Mouse (Mus musculus): ENCODE measurements around the gene Baz2a. TPM values are rescaled to one million over a fixed set of nuclear protein-coding genes. Genes with fewer than 3 reads are reported as not detected.
"Not testable (repeated sequence)": the region's sequence is repeated elsewhere in the genome, so short reads cannot be mapped to it uniquely, and the experiment has no call there.

Gene Baz2a
- polyA plus RNA-seq, 1 experiment from 2014 or later: 10.9 TPM

DNA sequence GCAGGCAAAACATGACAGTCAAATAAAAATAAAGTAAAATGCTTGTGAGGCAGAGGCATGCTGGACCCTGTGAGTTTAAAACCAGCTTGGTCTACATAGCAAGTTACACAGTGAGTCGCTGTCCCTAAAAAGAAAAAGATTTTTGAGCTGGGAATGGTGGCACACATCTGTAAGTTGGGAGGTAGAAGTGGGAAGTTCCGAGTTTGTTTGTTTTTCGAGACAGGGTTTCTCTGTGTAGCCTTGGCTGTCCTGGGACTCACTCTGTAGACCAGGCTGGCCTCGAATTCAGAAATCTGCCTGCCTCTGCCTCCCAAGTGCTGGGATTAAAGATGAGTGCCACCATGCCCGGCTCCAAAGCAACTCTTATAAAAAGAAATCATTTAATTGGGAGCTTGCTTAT lies 13.1 kb upstream of the Baz2a start:
- peaks cover 15% of the 10 kb centered on the region for H3K36me3 ChIP-seq (ENCODE audit: insufficient read depth, low read length)
- 84% methylated on average over 5 of the region's 5 CpGs for WGBS

GRCm38 (mm10) chr10:128080496-128080895 lies 10.9 kb upstream of the Baz2a start:
- Histone ChIP-seq H3K9me3 (ENCODE audit: low read length) (no peaks in the 10 kb centered on the region), H3K4me1 (ENCODE audit: insufficient read depth, low read length) (peaks cover 18% of the 10 kb centered on the region), H3K4me2 (replicated peaks; ENCODE audit: low read depth, low read length) (no peak overlapping the region), H3K27ac (ENCODE audit: low read length) (no peak overlapping the region), H3K27me3 (ENCODE audit: insufficient read depth, low read length) (no peaks in the 10 kb centered on the region), H3K36me3 (ENCODE audit: insufficient read depth, low read length) (peaks cover 20% of the 10 kb centered on the region), H3K4me3 (ENCODE audit: low read length) (no peak overlapping the region), H3K9ac (replicated peaks; ENCODE audit: low read length) (no peak overlapping the region)
- ATAC-seq (ENCODE audit: low FRiP score, low TSS enrichment): no peak
- 78% methylated on average over 1 of the region's 1 CpGs for WGBS

More for the DNA sequence above, 13.1 kb upstream of the Baz2a start:
- not testable (repeated sequence) for H3K9ac ChIP-seq (replicated peaks; ENCODE audit: low read length); H3K4me2 ChIP-seq (replicated peaks; ENCODE audit: low read depth, low read length); H3K4me1 ChIP-seq (ENCODE audit: insufficient read depth, low read length); H3K27ac ChIP-seq (ENCODE audit: low read length); H3K27me3 ChIP-seq (ENCODE audit: insufficient read depth, low read length); H3K4me3 ChIP-seq (ENCODE audit: low read length); ATAC-seq (ENCODE audit: low FRiP score, low TSS enrichment); H3K9me3 ChIP-seq (ENCODE audit: low read length)

- Histone ChIP-seq H3K27ac (ENCODE audit: low read length) (peak overlapping the region; percentile 91), H3K9me3 (ENCODE audit: low read length) (no peaks in the 10 kb centered on the region), H3K4me3 (ENCODE audit: low read length) (peak overlapping the region; percentile 89), H3K4me2 (replicated peaks; ENCODE audit: low read depth, low read length) (peak overlapping the region; percentile 79), H3K36me3 (ENCODE audit: insufficient read depth, low read length) (peaks cover 34% of the 10 kb centered on the region), H3K9ac (replicated peaks; ENCODE audit: low read length) (peak overlapping the region; percentile 82), H3K4me1 (ENCODE audit: insufficient read depth, low read length) (peaks cover 23% of the 10 kb centered on the region), H3K27me3 (ENCODE audit: insufficient read depth, low read length) (no peaks in the 10 kb centered on the region)
- no peak for ATAC-seq (ENCODE audit: low FRiP score, low TSS enrichment)
- WGBS: 53% methylated on average over 6 of the region's 6 CpGs
Observed at GRCm38 (mm10) chr10:128081807-128082476, 9.4 kb upstream of the Baz2a start.

GRCm38 (mm10) chr10:128082477-128082808 lies 8.9 kb upstream of the Baz2a start:
- Histone ChIP-seq H3K27ac (ENCODE audit: low read length) (peak overlapping the region; percentile 91), H3K4me2 (replicated peaks; ENCODE audit: low read depth, low read length) (peak overlapping the region; percentile 79), H3K4me1 (ENCODE audit: insufficient read depth, low read length) (peaks cover 23% of the 10 kb centered on the region), H3K4me3 (ENCODE audit: low read length) (peak overlapping the region; percentile 89), H3K9ac (replicated peaks; ENCODE audit: low read length) (peak overlapping the region; percentile 82), H3K27me3 (ENCODE audit: insufficient read depth, low read length) (no peaks in the 10 kb centered on the region), H3K36me3 (ENCODE audit: insufficient read depth, low read length) (peaks cover 33% of the 10 kb centered on the region), H3K9me3 (ENCODE audit: low read length) (no peaks in the 10 kb centered on the region)
- WGBS: 7% methylated on average over 9 of the region's 9 CpGs
- ATAC-seq (ENCODE audit: low FRiP score, low TSS enrichment): no peak

GRCm38 (mm10) chr10:128082880-128083421 lies 8.4 kb upstream of the Baz2a start, which contains the start of gene Atp5b:
Gene Atp5b (plus strand): TSS chr10:128083273.
- peak within 1 kb of the TSS; percentile 89 for H3K4me3 ChIP-seq (ENCODE audit: low read length)
- peaks cover 36% of the 10 kb centered on the region for H3K36me3 ChIP-seq (ENCODE audit: insufficient read depth, low read length)
- H3K4me1 ChIP-seq (ENCODE audit: insufficient read depth, low read length): peaks cover 23% of the 10 kb centered on the region
- H3K4me2 ChIP-seq (replicated peaks; ENCODE audit: low read depth, low read length): peak within 1 kb of the TSS; percentile 88
- peak within 1 kb of the TSS; percentile 98 for H3K9ac ChIP-seq (replicated peaks; ENCODE audit: low read length)
- peak; percentile 98 for ATAC-seq (ENCODE audit: low FRiP score, low TSS enrichment)
- peak within 1 kb of the TSS; percentile 91 for H3K27ac ChIP-seq (ENCODE audit: low read length)
- H3K9me3 ChIP-seq (ENCODE audit: low read length): no peaks in the 10 kb centered on the region
- WGBS: under 1% methylated on average over 34 of the region's 34 CpGs
- H3K27me3 ChIP-seq (ENCODE audit: insufficient read depth, low read length): no peaks in the 10 kb centered on the region

DNA sequence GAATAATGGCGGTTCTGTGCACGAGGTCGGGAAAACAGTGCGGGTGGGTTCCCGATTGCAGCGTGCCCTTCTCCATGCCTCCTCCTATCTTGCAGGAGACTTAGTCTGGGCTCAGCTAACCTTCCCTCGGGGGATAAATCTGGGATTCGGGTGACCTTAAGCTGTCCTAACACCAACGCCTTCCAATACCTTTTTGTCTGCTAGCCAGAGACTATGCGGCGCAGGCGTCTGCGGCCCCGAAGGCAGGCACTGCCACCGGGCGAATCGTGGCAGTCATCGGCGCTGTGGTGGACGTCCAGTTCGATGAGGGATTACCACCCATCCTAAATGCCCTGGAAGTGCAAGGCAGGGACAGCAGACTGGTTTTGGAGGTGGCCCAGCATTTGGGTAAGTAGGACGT lies 7.7 kb upstream of the Baz2a start:
- peak overlapping the region; percentile 89 for H3K4me3 ChIP-seq (ENCODE audit: low read length)
- H3K9me3 ChIP-seq (ENCODE audit: low read length): no peaks in the 10 kb centered on the region
- H3K27me3 ChIP-seq (ENCODE audit: insufficient read depth, low read length): no peaks in the 10 kb centered on the region
- peak overlapping the region; percentile 98 for H3K9ac ChIP-seq (replicated peaks; ENCODE audit: low read length)
- H3K4me2 ChIP-seq (replicated peaks; ENCODE audit: low read depth, low read length): peak overlapping the region; percentile 88
- no peak for ATAC-seq (ENCODE audit: low FRiP score, low TSS enrichment)
- H3K36me3 ChIP-seq (ENCODE audit: insufficient read depth, low read length): peaks cover 43% of the 10 kb centered on the region
- peaks cover 23% of the 10 kb centered on the region for H3K4me1 ChIP-seq (ENCODE audit: insufficient read depth, low read length)
- peak overlapping the region; percentile 78 for H3K27ac ChIP-seq (ENCODE audit: low read length)
- WGBS: 0% methylated on average over 22 of the region's 22 CpGs

- H3K27ac ChIP-seq (ENCODE audit: low read length): peak overlapping the region; percentile 78
Observed at GRCm38 (mm10) chr10:128084160-128084559, 7.2 kb upstream of the Baz2a start.

GRCm38 (mm10) chr10:128086391-128086790 lies 5.0 kb upstream of the Baz2a start:
- peaks cover 58% of the 10 kb centered on the region for H3K36me3 ChIP-seq (ENCODE audit: insufficient read depth, low read length)
- H3K9ac ChIP-seq (replicated peaks; ENCODE audit: low read length): no peak overlapping the region
- peaks cover 27% of the 10 kb centered on the region for H3K4me1 ChIP-seq (ENCODE audit: insufficient read depth, low read length)
- H3K27ac ChIP-seq (ENCODE audit: low read length): no peak overlapping the region
- ATAC-seq (ENCODE audit: low FRiP score, low TSS enrichment): no peak
- no peaks in the 10 kb centered on the region for H3K9me3 ChIP-seq (ENCODE audit: low read length)
- WGBS: 82% methylated on average over 6 of the region's 6 CpGs
- no peaks in the 10 kb centered on the region for H3K27me3 ChIP-seq (ENCODE audit: insufficient read depth, low read length)
- H3K4me2 ChIP-seq (replicated peaks; ENCODE audit: low read depth, low read length): no peak overlapping the region
- H3K4me3 ChIP-seq (ENCODE audit: low read length): no peak overlapping the region

More at GRCm38 (mm10) chr10:128084160-128084559, 7.2 kb upstream of the Baz2a start:
- peaks cover 23% of the 10 kb centered on the region for H3K4me1 ChIP-seq (ENCODE audit: insufficient read depth, low read length)
- peak overlapping the region; percentile 98 for H3K9ac ChIP-seq (replicated peaks; ENCODE audit: low read length)
- H3K9me3 ChIP-seq (ENCODE audit: low read length): no peaks in the 10 kb centered on the region
- H3K36me3 ChIP-seq (ENCODE audit: insufficient read depth, low read length): peaks cover 48% of the 10 kb centered on the region
- H3K4me2 ChIP-seq (replicated peaks; ENCODE audit: low read depth, low read length): peak overlapping the region; percentile 88
- H3K4me3 ChIP-seq (ENCODE audit: low read length): peak overlapping the region; percentile 89
- WGBS: 3% methylated on average over 3 of the region's 3 CpGs
- no peaks in the 10 kb centered on the region for H3K27me3 ChIP-seq (ENCODE audit: insufficient read depth, low read length)
- no peak for ATAC-seq (ENCODE audit: low FRiP score, low TSS enrichment)

- Histone ChIP-seq H3K4me1 (ENCODE audit: insufficient read depth, low read length) (peaks cover 30% of the 10 kb centered on the region), H3K36me3 (ENCODE audit: insufficient read depth, low read length) (peaks cover 58% of the 10 kb centered on the region)
- not testable (repeated sequence) for H3K9me3 ChIP-seq (ENCODE audit: low read length); H3K4me3 ChIP-seq (ENCODE audit: low read length); H3K4me2 ChIP-seq (replicated peaks; ENCODE audit: low read depth, low read length); H3K27ac ChIP-seq (ENCODE audit: low read length); H3K9ac ChIP-seq (replicated peaks; ENCODE audit: low read length); H3K27me3 ChIP-seq (ENCODE audit: insufficient read depth, low read length); ATAC-seq (ENCODE audit: low FRiP score, low TSS enrichment)
- 65% methylated on average over 2 of the region's 2 CpGs for WGBS
Observed at GRCm38 (mm10) chr10:128087216-128087615, 4.2 kb upstream of the Baz2a start.

- no peak overlapping the region for H3K27ac ChIP-seq (ENCODE audit: low read length)
- H3K4me2 ChIP-seq (replicated peaks; ENCODE audit: low read depth, low read length): no peak overlapping the region
- no peaks in the 10 kb centered on the region for H3K9me3 ChIP-seq (ENCODE audit: low read length)
- no peak for ATAC-seq (ENCODE audit: low FRiP score, low TSS enrichment)
- no peak overlapping the region for H3K4me3 ChIP-seq (ENCODE audit: low read length)
- H3K9ac ChIP-seq (replicated peaks; ENCODE audit: low read length): no peak overlapping the region
- no peaks in the 10 kb centered on the region for H3K27me3 ChIP-seq (ENCODE audit: insufficient read depth, low read length)
- H3K4me1 ChIP-seq (ENCODE audit: insufficient read depth, low read length): peaks cover 30% of the 10 kb centered on the region
- H3K36me3 ChIP-seq (ENCODE audit: insufficient read depth, low read length): peaks cover 58% of the 10 kb centered on the region
- 91% methylated on average over 5 of the region's 5 CpGs for WGBS
Observed at GRCm38 (mm10) chr10:128088181-128088580, 3.2 kb upstream of the Baz2a start.
